Mouse (Mus musculus) forebrain, embryonic 16.5 days (tissue): Measurements from ENCODE around the gene Mgarp. TPM values are rescaled to one million over a fixed set of nuclear protein-coding genes. Genes with fewer than 3 reads are reported as not detected.

Experiments
- ATAC-seq: fragments of 200-750 bp; cut with Nextera tagmentation; 2 replicates; pipeline ENCODE4 v1.8.0; 2017; ENCODE audit warnings: mild to moderate bottlenecking, moderate library complexity
- H3K27ac ChIP-seq: fragments of 300-500 bp; sonication (generic); 2 replicates; pipeline ENCODE4 v1.5.1; 2014; ENCODE audit warnings: low read length, control low read depth
- H3K27me3 ChIP-seq: fragments of 300-500 bp; sonication (generic); replicated peaks from 2 replicates; pipeline ENCODE4 v1.6.1; 2014; ENCODE audit warnings: low read length; ENCODE audit not compliant: control insufficient read depth, insufficient read depth
- H3K36me3 ChIP-seq: fragments of 300-500 bp; sonication (generic); 2 replicates; pipeline ENCODE4 v1.6.1; 2014; ENCODE audit not compliant: control insufficient read depth, insufficient read depth
- H3K4me1 ChIP-seq: fragments of 300-500 bp; sonication (generic); replicated peaks from 2 replicates; pipeline ENCODE4 v1.6.1; 2014; ENCODE audit warnings: low read length; ENCODE audit not compliant: control insufficient read depth, insufficient read depth
- H3K4me2 ChIP-seq: fragments of 300-500 bp; sonication (generic); 2 replicates; pipeline ENCODE4 v1.6.1; 2014; ENCODE audit warnings: mild to moderate bottlenecking, low read length, control low read depth
- H3K4me3 ChIP-seq: fragments of 300-500 bp; sonication (generic); replicated peaks from 2 replicates; pipeline ENCODE4 v1.5.1; 2014; ENCODE audit warnings: mild to moderate bottlenecking, low read length, control low read depth
- H3K9ac ChIP-seq: fragments of 300-500 bp; sonication (generic); replicated peaks from 2 replicates; pipeline ENCODE4 v1.6.1; 2014; ENCODE audit warnings: low read depth, low read length, control low read depth
- H3K9me3 ChIP-seq: fragments of 300-500 bp; sonication (generic); 2 replicates; pipeline ENCODE4 v1.6.1; 2016; ENCODE audit warnings: low read length; ENCODE audit not compliant: control insufficient read depth
- WGBS: fragments of 180-500 bp; shearing (Covaris S2); extraction: QIAGEN DNeasy Blood & Tissue Kit; methylation state at CpG from one replicate; pipeline ENCODE4 v1.1.7; 2014; 5-methylcytosine and 5-hydroxymethylcytosine counted together
- polyA plus RNA-seq: library from polyadenylated mRNA; unstranded; fragments of >200 nt; fragmentation: Nextera tagmentation; extraction: Ambion mirVana; gene quantifications from 2 replicates; pipeline ENCODE4 v1.2.1, GENCODE M21; 2015

Mgarp gene
- polyA plus RNA-seq, 1 experiment from 2014 or later: 0.44 TPM

GRCm38 (mm10) chr3:51339378-51339733 is 57.2 kb downstream of the Mgarp start:
- H3K4me1 ChIP-seq: peaks cover 8% of the 10 kb centered on the region
- no peak for ATAC-seq
- H3K27ac ChIP-seq: peak overlapping the region; percentile 99
- no peaks in the 10 kb centered on the region for H3K9me3 ChIP-seq
- peak overlapping the region; percentile 90 for H3K4me3 ChIP-seq
- H3K27me3 ChIP-seq: no peaks in the 10 kb centered on the region
- peak overlapping the region; percentile 85 for H3K4me2 ChIP-seq
- H3K9ac ChIP-seq: peak overlapping the region; percentile 94
- H3K36me3 ChIP-seq: no peaks in the 10 kb centered on the region
- under 1% methylated on average over 9 of the region's 9 CpGs for WGBS

Other genes with a start within 250 kb of the Mgarp start
- 21.3 and 23.0 TPM in 2 replicates for gene Noct, start 172.3 kb downstream of the Mgarp start, polyA plus RNA-seq
- 46.2 and 54.9 TPM in 2 replicates for gene Elf2, start 56.1 kb downstream of the Mgarp start, polyA plus RNA-seq
- 619 and 639 TPM in 2 replicates for gene Ndufc1, start 12.2 kb upstream of the Mgarp start, polyA plus RNA-seq
- gene Naa15, start 18.4 kb upstream of the Mgarp start, polyA plus RNA-seq: 49.9 and 56.5 TPM in 2 replicates
- 31.2 and 33.7 TPM in 2 replicates for gene Rab33b, start 87.2 kb upstream of the Mgarp start, polyA plus RNA-seq
- 4.2 and 4.5 TPM in 2 replicates for gene Setd7, start 164.1 kb upstream of the Mgarp start, polyA plus RNA-seq